Mouse (Mus musculus) right cerebral cortex, postnatal 14 days (tissue): ENCODE measurements at regions not wholly inside any gene's neighbourhood (a gene's known extent, or its start where the extent isn't known, plus 50 kb on each side); places are given as distances from the start of the nearest gene placed in this dataset.
A peak's percentile ranks its signal among the peaks of the same experiment; 100 is the strongest.

Experiments used
- DNase-seq: peaks from one replicate; pipeline ENCODE4 v3.0.0; 2022

- DNase-seq: no peak
These were observed 119.1 kb downstream of the Vrk1 start for GRCm38 (mm10) chr12:106128944-106129724.

GRCm38 (mm10) chr12:106130071-106130676 lies 120.1 kb downstream of the Vrk1 start:
- peak; percentile 35 for DNase-seq

DNA sequence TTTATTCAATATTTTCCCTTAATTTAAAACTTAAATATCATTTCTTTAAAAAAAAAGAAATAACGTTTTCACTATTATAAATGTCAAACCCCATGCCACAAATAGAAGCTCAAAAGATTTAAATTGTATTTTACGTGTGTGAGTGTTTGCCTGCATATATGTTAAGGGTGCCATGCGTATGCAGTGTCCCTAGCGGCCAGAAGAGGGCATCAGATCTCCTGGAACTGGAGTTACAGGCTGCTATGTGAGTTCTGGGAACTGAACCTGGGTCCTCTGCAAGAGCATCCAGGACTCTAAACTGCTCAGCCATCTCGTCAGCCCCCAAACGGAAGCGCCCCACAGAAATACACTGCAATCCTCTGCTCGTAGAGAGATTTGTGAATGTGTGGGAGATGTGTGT lies 122.7 kb downstream of the Vrk1 start:
- DNase-seq: no peak

- no peak for DNase-seq
These were observed 128.4 kb downstream of the Vrk1 start for GRCm38 (mm10) chr12:106138466-106138865.

DNA sequence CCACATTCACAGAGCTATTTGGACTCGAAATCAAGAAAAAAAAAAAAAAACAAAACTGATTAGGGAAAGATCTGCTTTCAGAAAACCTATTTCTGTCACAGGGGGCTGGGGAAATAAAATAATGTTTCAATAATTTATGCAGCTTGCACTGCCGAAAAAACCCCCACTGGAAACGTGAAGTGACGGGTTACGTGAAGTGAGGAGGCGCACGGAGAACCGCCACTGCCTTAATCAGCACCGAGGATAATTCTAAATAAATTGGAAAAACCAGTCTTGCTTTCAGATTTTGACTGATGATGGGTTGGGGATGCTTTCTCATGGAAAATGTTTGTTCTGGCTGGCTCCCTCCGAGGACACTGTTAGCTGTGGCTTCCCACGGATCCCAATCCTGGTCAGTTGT lies 129.5 kb downstream of the Vrk1 start:
- no peak for DNase-seq

GRCm38 (mm10) chr12:106139927-106140326 lies 129.9 kb downstream of the Vrk1 start:
- no peak for DNase-seq

GRCm38 (mm10) chr12:106140671-106141070 lies 130.6 kb downstream of the Vrk1 start:
- DNase-seq: no peak

- no peak for DNase-seq
These were observed 133.5 kb downstream of the Vrk1 start for GRCm38 (mm10) chr12:106143548-106143947.

- DNase-seq: no peak
These were observed 146.8 kb downstream of the Vrk1 start for GRCm38 (mm10) chr12:106156837-106157236.

DNA sequence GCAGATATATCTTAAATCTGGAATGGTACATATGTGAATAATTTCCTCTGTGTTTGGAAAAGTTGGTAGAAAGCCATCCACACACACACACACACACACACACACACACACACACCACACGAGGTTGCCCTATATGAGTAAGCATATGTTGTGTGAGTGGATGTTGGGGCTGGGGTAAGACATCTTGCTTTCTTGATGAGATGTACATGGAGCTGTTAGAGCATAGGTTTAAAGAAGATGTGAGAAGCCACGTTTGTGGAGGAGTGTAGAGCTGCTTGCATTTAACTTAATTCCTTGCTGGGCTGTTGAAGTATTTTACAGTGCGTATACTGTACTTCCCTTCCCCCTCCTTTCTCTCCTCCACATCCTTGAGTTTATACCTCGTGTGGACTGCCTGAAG lies 147.8 kb downstream of the Vrk1 start:
- no peak for DNase-seq

DNA sequence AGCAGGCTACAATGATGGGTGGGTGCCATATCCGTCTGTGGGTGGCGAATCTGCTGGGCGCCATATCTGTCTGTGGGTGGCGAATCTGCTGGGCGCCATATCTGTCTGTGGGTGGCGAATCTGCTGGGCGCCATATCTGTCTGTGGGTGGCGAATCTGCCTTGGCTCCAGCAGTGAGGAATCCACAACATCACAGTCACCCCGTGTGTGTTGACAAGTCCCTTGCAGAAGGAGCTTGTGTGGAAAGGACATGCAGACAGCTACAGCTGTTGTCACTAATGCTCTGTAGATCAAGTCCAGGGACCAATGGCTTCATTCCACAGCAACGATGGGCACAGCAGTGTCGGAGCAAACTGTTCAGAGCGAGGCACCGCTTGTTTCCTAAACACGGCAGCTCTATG lies 148.6 kb downstream of the Vrk1 start:
- DNase-seq: no peak

GRCm38 (mm10) chr12:106171301-106171700 lies 161.3 kb downstream of the Vrk1 start:
- no peak for DNase-seq

DNA sequence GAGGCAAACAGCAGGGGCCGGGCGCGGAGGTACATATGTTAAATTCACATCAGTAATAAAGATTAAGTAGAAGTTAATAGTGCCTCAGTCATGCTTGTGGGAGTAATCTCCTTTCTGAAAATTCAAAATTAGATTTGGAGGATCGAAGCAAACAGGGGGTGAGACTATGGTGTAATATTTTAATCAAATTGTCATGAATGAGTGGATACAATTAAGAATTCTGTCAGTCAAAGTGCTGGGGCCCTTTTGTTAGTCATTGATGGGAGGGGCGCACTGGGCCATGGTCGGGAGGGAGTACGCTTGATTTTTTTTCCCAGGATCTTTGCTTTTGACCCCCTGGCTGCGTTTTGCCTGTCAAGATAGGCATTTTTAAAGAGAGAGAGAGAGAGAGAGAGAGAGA lies 163.2 kb downstream of the Vrk1 start:
- DNase-seq: no peak

- DNase-seq: peak; percentile 26
These were observed 164.3 kb downstream of the Vrk1 start for GRCm38 (mm10) chr12:106174070-106174980.

GRCm38 (mm10) chr12:106174981-106175700 lies 165.1 kb downstream of the Vrk1 start:
- no peak for DNase-seq

- no peak for DNase-seq
These were observed 167.3 kb downstream of the Vrk1 start for GRCm38 (mm10) chr12:106177302-106177701.

- DNase-seq: no peak
These were observed 167.8 kb downstream of the Vrk1 start for GRCm38 (mm10) chr12:106177861-106178260.

GRCm38 (mm10) chr12:106178688-106179205 lies 168.7 kb downstream of the Vrk1 start:
- no peak for DNase-seq

- DNase-seq: no peak
These were observed 172.9 kb downstream of the Vrk1 start for GRCm38 (mm10) chr12:106182923-106183322.

- no peak for DNase-seq
These were observed 173.9 kb downstream of the Vrk1 start for GRCm38 (mm10) chr12:106183973-106184372.

DNA sequence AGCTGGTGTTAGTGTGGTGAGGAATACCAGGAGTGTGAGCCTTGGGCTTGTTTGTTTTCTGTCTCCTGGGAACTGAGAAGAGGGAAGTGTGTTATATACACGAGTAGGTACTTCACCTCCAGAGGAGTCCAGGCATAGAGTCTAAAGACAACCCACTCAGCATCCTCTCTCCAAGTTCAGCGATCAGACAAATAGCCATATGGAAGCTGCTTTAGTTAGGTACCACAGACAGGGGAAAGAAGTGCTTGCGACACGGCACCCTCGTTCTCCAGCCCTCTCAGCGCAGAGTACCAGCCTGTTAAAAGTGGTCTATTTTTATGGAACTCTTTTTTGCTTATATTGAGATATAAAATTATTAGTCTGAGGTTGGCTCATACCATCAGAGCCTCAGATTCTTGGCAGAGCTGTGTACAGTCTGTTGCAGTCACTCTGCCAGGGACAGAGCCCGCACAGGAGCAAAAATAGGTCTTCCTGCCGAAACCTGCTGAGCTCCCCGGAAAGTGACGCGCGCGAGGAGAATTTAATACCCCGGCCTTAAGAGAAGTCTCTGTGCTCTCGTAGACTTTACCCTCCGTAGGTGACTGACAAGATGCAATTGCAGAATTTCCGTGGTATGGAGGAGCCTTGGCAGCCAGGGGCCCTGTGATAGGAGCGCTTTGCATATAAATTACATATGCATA lies 175.5 kb downstream of the Vrk1 start:
- no peak for DNase-seq

DNA sequence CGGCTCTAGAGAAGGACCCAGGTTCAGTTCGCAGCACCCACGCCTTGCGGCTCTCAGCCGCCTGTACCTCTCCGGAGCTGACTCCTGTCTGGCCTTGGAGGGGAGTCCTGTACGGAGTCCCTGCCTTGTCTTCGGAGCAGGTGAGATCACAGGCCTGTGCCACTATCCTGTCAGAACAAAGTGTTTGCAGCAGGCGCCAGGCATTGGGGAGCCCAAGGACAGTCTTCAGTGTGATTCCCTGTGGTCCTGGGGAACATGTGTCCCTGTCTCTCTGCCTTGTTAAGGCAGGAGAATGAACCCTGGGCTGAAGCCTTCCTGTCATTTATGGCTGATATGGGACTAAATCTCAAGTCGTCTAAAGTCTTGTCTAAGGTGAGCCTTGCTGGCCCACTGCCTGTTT lies 176.5 kb downstream of the Vrk1 start:
- DNase-seq: no peak
